Mouse (Mus musculus) heart, adult 2 months (tissue): ENCODE measurements around the gene Polr2c. TPM values are rescaled to one million over a fixed set of nuclear protein-coding genes. Genes with fewer than 3 reads are reported as not detected.

Source experiments
- DNase-seq, 2 experiments: peaks; one replicate each; pipeline ENCODE4 v3.0.0; 2021
- H3K27ac ChIP-seq: fragments of 200-600 bp; 2 replicates; pipeline ENCODE4 v1.8.1; 2022
- H3K27me3 ChIP-seq: fragments of 200-500 bp; 2 replicates; pipeline ENCODE4 v1.6.1; 2012; ENCODE audit warnings: mild to moderate bottlenecking, low read length, inconsistent platforms, mixed read lengths; ENCODE audit not compliant: control insufficient read depth, insufficient read depth
- H3K36me3 ChIP-seq: fragments of 200-500 bp; 2 replicates; pipeline ENCODE4 v1.6.1; 2012; ENCODE audit warnings: low read length, inconsistent platforms; ENCODE audit not compliant: control insufficient read depth, insufficient read depth
- H3K4me1 ChIP-seq: fragments of 200-500 bp; 2 replicates; pipeline ENCODE4 v1.6.1; 2011; ENCODE audit warnings: low read length; ENCODE audit not compliant: control insufficient read depth, insufficient read depth
- H3K4me3 ChIP-seq: fragments of 200-600 bp; 2 replicates; pipeline ENCODE4 v1.8.1; 2022
- H3K79me2 ChIP-seq: fragments of 200-500 bp; replicated peaks from 2 replicates; pipeline ENCODE4 v1.6.1; 2012; ENCODE audit warnings: mild to moderate bottlenecking, inconsistent platforms, low read length, moderate library complexity, mixed read lengths; ENCODE audit not compliant: control insufficient read depth, insufficient read depth
- H3K9ac ChIP-seq: fragments of 200-500 bp; 2 replicates; pipeline ENCODE4 v1.6.1; 2012; ENCODE audit warnings: low read depth, mild to moderate bottlenecking, control low read depth, inconsistent platforms, low read length, mixed read lengths
- CTCF ChIP-seq: fragments of 200-600 bp; IDR thresholded peaks from 2 replicates; pipeline ENCODE4 v1.8.1; 2022; ENCODE audit warnings: antibody characterized with exemption, mild to moderate bottlenecking, moderate library complexity
- EP300 ChIP-seq: fragments of 200-500 bp; IDR thresholded peaks from 2 replicates; pipeline ENCODE4 v1.6.1; 2011; ENCODE audit warnings: low read depth, low read length, control low read depth; ENCODE audit not compliant: insufficient read depth
- POLR2A ChIP-seq: fragments of 200-500 bp; IDR thresholded peaks from 2 replicates; pipeline ENCODE4 v1.6.1; 2011; ENCODE audit warnings: mild to moderate bottlenecking, low read depth, low read length, control low read depth; ENCODE audit not compliant: insufficient read depth
- WGBS: fragments of 180-500 bp; shearing (Covaris S2); methylation state at CpG from one replicate; pipeline ENCODE4 v1.1.7; 2018; 5-methylcytosine and 5-hydroxymethylcytosine counted together
- intact Hi-C: fragments of 180-260 bp; cut with DNase I; formaldehyde crosslinking; loops from one replicate; pipeline ENCODE4 v1.15.1; 2025
- polyA plus RNA-seq: library from polyadenylated mRNA; depleted of rRNA; stranded (reverse); fragments of >200 nt; gene quantifications from 2 replicates; pipeline ENCODE4 v1.2.3, GENCODE M21; 2012; rRNA removed
- total RNA-seq, 2 experiments: library from RNA; stranded (reverse); gene quantifications; 2 replicates each; pipeline ENCODE4 v1.2.3; 2021

Gene Polr2c
- total and polyA plus RNA-seq, 3 experiments: 55.9 to 142 (median 69.5) TPM

DNA sequence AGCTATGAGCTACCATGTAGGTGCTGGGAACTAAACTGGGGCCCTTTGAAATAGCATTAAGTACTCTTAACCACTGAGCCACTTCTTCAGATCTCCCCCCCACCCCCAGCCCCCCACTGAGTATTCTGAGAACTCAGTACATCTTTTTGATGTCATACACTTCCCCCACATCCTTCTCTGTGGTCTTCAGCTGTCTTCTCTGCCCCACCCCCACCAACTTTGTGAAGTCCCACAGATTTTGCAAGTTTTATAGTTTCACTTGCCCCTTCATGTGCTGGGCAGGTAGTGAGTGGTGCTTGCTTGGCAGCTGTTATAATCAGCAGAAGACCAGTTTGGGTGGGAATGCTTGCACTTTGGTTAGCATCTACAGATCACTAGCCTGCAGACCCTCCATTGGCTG lies 62.0 kb downstream of the Polr2c start:
- no peak overlapping the region for H3K4me3 ChIP-seq
- no peaks in the 10 kb centered on the region for H3K27me3 ChIP-seq
- no peak overlapping the region for H3K9ac ChIP-seq
- intact Hi-C loops: no loop called here
- TF ChIP-seq EP300 (no peak), CTCF (no peak), POLR2A (no peak)
- H3K79me2 ChIP-seq: no peaks in the 10 kb centered on the region
- no peak overlapping the region for H3K27ac ChIP-seq
- H3K36me3 ChIP-seq: no peaks in the 10 kb centered on the region
- DNase-seq: no peak
- peaks cover 12% of the 10 kb centered on the region for H3K4me1 ChIP-seq

DNA sequence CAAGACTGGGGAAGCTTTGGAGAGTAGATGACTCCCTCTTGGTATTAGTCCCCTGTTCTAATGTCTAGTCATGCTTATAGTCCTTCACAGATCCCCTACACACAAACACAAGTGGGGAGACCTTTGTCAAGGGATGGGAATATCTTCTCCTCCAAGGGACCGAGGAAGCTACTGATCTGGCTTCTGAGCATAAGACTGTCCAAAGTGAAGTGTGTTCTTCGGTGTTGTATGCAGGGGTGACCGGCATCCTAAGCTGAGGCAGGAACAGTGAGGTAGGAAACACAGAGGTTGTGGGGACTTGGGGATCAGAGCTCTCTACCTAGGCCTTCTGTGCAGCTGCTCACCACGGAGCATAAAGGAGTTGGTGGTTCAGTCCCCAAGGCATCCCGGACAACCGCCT lies 64.9 kb downstream of the Polr2c start:
- no peak overlapping the region for H3K4me3 ChIP-seq
- H3K27me3 ChIP-seq: no peaks in the 10 kb centered on the region
- H3K4me1 ChIP-seq: peaks cover 8% of the 10 kb centered on the region
- H3K36me3 ChIP-seq: no peaks in the 10 kb centered on the region
- peak overlapping the region; percentile 45 for H3K27ac ChIP-seq
- H3K79me2 ChIP-seq: no peaks in the 10 kb centered on the region
- peak overlapping the region; percentile 20; the same call in 1 of the 2 replicates for H3K9ac ChIP-seq
- TF ChIP-seq CTCF (no peak), POLR2A (no peak), EP300 (no peak)
- DNase-seq: no peak
- 44% methylated on average over 6 of the region's 6 CpGs for WGBS
- intact Hi-C loops: no loop called here

DNA sequence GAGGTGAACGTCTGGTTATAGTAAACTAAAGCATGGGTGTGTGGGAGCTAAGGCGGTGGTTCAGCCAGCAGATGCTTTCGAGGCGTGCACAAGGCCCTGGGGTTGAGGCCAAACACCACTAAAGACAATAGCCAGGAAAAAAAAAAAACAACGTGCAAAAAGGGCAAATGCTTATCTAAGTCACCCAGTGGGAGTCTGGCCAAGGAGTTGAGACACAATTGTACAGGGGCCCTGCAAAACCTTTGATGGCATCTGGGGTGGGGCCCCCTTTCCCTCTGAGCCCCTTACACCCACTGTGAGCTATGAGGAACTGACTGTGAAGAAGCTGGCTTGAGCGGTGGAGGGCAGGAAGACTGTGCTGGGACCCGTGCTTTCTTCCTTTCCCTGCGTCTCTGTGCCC lies 65.4 kb downstream of the Polr2c start:
- H3K36me3 ChIP-seq: no peaks in the 10 kb centered on the region
- H3K9ac ChIP-seq: no peak overlapping the region
- H3K79me2 ChIP-seq: no peaks in the 10 kb centered on the region
- peak overlapping the region; percentile 8 for H3K27ac ChIP-seq
- 21% methylated on average over 8 of the region's 8 CpGs for WGBS
- intact Hi-C loops: no loop called here
- DNase-seq: peak; percentile 43 to 59
- peaks cover 8% of the 10 kb centered on the region for H3K4me1 ChIP-seq
- no peaks in the 10 kb centered on the region for H3K27me3 ChIP-seq
- TF ChIP-seq EP300 (peak; percentile 75; the same call in 1 of the 2 replicates), CTCF (no peak)
- no peak overlapping the region for H3K4me3 ChIP-seq

Other genes starting within 250 kb of the Polr2c start
- 10 to 100 TPM; 77.2 to 84.1 TPM for gene Arl2bp, start 190.8 kb upstream of the Polr2c start, total RNA-seq
- gene Arl2bp, start 190.8 kb upstream of the Polr2c start, polyA plus RNA-seq: 107 and 148 TPM in 2 replicates
- under 1 TPM; 0.55 to 0.63 TPM for gene Pllp, start 161.2 kb upstream of the Polr2c start, total RNA-seq
- 1.1 and 2.6 TPM in 2 replicates for gene Pllp, start 161.2 kb upstream of the Polr2c start, polyA plus RNA-seq
- gene Ccl22, start 111.9 kb upstream of the Polr2c start, total RNA-seq: not detected
- 0.14 and 0.41 TPM in 2 replicates for gene Ccl22, start 111.9 kb upstream of the Polr2c start, polyA plus RNA-seq
- 1 to 10 TPM; 5.1 to 5.4 TPM for gene Cx3cl1, start 85.4 kb upstream of the Polr2c start, total RNA-seq
- 11.3 and 12.0 TPM in 2 replicates for gene Cx3cl1, start 85.4 kb upstream of the Polr2c start, polyA plus RNA-seq
- gene Ccl17, start 47.0 kb upstream of the Polr2c start, total RNA-seq: not detected
- 0.62 TPM in 1 of 2 replicates, not detected in the other for gene Ccl17, start 47.0 kb upstream of the Polr2c start, polyA plus RNA-seq
- gene Coq9, start 19.1 kb upstream of the Polr2c start, total RNA-seq: 100 to 1,000 TPM; 545 to 681 TPM
- 823 and 843 TPM in 2 replicates for gene Coq9, start 19.1 kb upstream of the Polr2c start, polyA plus RNA-seq
- gene Ciapin1, start 19.1 kb upstream of the Polr2c start, total RNA-seq: 10 to 100 TPM; 81.9 to 98.6 TPM
- 57.2 TPM in 2 replicates for gene Ciapin1, start 19.1 kb upstream of the Polr2c start, polyA plus RNA-seq
- 10 to 100 TPM; 13.7 to 14.8 TPM for gene Dok4, start 18.9 kb downstream of the Polr2c start, total RNA-seq
- gene Dok4, start 18.9 kb downstream of the Polr2c start, polyA plus RNA-seq: 23.0 and 36.2 TPM in 2 replicates
- gene Ccdc102a, start 60.6 kb downstream of the Polr2c start, total RNA-seq: 1 to 10 TPM; 5.0 to 5.7 TPM
- gene Ccdc102a, start 60.6 kb downstream of the Polr2c start, polyA plus RNA-seq: 5.2 and 6.4 TPM in 2 replicates
- gene Adgrg5, start 66.2 kb downstream of the Polr2c start, total RNA-seq: under 1 TPM; 0.08 to 0.27 TPM
- gene Adgrg5, start 66.2 kb downstream of the Polr2c start, polyA plus RNA-seq: 0.62 and 0.97 TPM in 2 replicates
- 10 to 100 TPM; 52.1 to 67.8 TPM for gene Adgrg1, start 117.3 kb downstream of the Polr2c start, total RNA-seq
- 96.1 and 107 TPM in 2 replicates for gene Adgrg1, start 117.3 kb downstream of the Polr2c start, polyA plus RNA-seq
- 1 to 10 TPM; 1.3 to 2.5 TPM for gene Adgrg3, start 160.2 kb downstream of the Polr2c start, total RNA-seq
- 4.3 and 4.9 TPM in 2 replicates for gene Adgrg3, start 160.2 kb downstream of the Polr2c start, polyA plus RNA-seq
- gene Drc7, start 197.7 kb downstream of the Polr2c start, total RNA-seq: not detected
- 0.41 TPM in 1 of 2 replicates, not detected in the other for gene Drc7, start 197.7 kb downstream of the Polr2c start, polyA plus RNA-seq
- gene Katnb1, start 223.7 kb downstream of the Polr2c start, total RNA-seq: 1 to 10 TPM; 4.5 to 5.9 TPM
- gene Katnb1, start 223.7 kb downstream of the Polr2c start, polyA plus RNA-seq: 8.7 and 9.1 TPM in 2 replicates